Mouse (Mus musculus): ENCODE measurements around the gene Tor1aip1. TPM values are rescaled to one million over a fixed set of nuclear protein-coding genes. Genes with fewer than 3 reads are reported as not detected.

The Tor1aip1 gene
- 8.6 and 14.6 TPM in 2 replicates for polyA plus RNA-seq (2012; rRNA removed)

DNA sequence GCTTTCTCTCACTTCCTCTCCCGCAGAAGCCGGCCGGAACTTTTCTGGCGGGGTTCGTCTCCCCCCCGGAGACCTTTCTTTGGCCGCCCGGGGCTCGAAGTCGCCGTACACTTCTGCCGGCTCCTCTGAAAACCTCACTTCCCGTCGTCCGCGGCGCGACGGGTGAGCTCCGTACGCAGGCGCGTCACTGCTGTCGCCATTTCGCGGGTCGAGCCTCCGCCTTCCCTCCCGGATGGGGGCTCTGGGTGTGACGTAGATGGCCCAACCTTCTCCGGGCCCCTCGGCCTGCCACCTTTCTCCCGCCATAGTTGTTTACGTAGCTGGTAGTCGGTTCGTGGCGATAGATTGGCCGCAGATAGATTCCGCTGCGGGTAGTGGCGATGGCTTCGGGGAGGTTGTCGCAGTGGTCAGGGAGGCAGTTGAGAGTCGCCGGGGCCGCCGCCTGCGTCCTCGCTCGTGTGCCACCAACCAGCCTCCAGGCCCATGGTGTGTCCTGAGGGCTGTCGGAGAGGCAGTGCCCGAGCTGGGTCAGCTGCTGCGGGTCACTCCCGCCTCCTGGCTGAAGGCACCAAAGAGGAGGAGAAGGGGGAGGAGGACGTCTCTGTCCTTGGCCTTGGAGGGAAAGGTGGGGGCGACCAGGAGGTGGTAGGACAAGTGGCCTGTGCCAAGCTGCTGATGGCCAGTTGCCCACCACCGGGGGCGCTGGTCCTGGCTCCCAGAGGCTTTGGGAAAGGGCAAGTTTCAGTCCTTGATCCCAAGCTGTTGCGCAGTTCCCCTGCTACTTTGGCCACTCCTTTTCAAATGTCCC lies at the start of gene Tor1aip1:
Tor1aip1 (minus strand) TSS at position 551 of the 808 bp plus-strand sequence.
- DNase-seq (ENCODE audit: low read depth) = peak; percentile 99
- TF ChIP-seq POLR2A (IDR thresholded peaks at IDR 0.05; ENCODE audit: borderline replicate concordance, extremely low read depth, insufficient read depth, insufficient read length, poor library complexity, severe bottlenecking) (no peak), CTCF (IDR thresholded peaks at IDR 0.05; ENCODE audit: borderline replicate concordance, extremely low read depth, insufficient read depth, insufficient read length) (peak; percentile 77)

DNA sequence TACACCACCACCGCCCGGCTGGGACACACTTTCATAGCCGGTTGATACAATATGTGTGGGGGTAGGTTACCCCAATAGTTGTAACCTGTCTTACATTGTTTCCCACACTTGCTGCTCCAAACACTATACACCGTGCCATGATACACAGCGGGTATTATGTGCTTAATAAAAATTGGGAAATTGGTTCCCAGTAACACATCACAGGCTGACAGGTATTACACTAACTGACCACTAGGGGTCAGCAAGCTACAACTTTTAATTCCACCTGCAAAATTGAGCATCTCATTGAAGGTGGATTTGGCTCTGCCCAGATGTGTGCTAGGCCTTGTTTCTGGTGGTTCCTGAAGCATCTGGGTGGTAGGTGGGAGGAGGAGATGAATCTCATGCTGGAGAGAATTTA lies 49.5 kb upstream of the Tor1aip1 start:
- TF ChIP-seq CTCF (IDR thresholded peaks at IDR 0.05; ENCODE audit: borderline replicate concordance, extremely low read depth, insufficient read depth, insufficient read length) (peak; percentile 70; the same call in 1 of the 2 replicates), POLR2A (IDR thresholded peaks at IDR 0.05; ENCODE audit: borderline replicate concordance, extremely low read depth, insufficient read depth, insufficient read length, poor library complexity, severe bottlenecking) (no peak)
- DNase-seq (ENCODE audit: low read depth) = peak; percentile 86

DNA sequence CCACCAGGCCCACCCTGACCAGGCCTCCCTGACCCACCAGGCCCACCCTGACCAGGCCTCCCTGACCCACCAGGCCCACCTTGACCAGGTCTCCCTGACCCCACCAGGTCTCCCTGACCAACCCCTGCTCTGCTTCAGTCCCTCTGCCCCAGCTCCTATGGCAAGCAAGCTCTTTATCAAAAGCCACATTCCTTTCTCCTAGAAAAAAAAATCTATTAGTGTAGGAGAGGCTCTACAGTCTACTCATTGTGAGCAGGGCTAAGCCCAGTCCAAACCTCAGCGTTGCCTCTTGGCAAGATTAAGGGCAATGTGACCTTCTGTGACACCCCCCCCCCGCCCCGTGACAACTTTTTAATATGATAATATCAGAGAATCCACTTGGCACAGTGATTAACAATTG lies 48.3 kb upstream of the Tor1aip1 start:
- no peak for DNase-seq (ENCODE audit: low read depth)
- TF ChIP-seq POLR2A (IDR thresholded peaks at IDR 0.05; ENCODE audit: borderline replicate concordance, extremely low read depth, insufficient read depth, insufficient read length, poor library complexity, severe bottlenecking) (no peak), CTCF (IDR thresholded peaks at IDR 0.05; ENCODE audit: borderline replicate concordance, extremely low read depth, insufficient read depth, insufficient read length) (no peak)

DNA sequence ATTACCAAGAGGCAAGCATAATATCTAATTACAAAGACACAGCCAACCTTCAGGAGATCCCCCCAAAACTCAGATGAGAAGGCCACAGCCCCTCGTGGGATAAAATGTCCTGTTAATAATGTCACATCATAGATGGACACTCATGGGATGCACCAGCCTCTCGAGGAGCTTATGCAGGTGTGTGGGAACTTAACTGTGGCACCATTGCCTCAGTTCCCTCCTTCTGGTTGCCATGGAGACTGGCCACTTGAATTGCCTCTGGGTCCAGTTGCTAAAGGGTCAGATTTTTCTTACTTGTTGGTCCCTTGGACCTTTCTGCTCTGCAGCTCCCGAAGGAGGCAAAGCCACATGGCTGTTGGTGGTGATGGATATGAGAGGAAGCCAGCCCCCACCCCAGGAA lies 41.4 kb upstream of the Tor1aip1 start:
- no peak for DNase-seq (ENCODE audit: low read depth)
- TF ChIP-seq POLR2A (IDR thresholded peaks at IDR 0.05; ENCODE audit: borderline replicate concordance, extremely low read depth, insufficient read depth, insufficient read length, poor library complexity, severe bottlenecking) = no peak
- TF ChIP-seq CTCF (IDR thresholded peaks at IDR 0.05; ENCODE audit: borderline replicate concordance, extremely low read depth, insufficient read depth, insufficient read length) = no peak

DNA sequence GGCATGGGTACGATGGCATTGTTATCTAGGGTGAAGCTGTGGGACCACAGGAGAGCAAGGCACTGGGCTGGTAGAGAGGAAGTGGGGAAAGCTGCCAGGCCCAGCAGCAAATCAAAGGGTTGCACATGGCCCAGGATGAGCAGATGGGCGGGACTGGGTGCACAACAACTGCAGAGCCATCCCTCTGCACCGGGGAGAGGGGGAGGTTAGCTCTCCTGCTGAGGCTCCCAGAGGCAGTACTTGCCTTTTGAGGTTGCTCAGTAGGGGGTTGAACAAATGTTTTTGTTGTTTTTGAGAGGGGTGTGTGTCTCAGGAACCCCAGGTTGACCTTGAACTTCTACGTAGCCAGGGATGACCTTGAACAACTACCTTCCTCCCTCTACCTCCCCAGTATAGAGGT lies 40.2 kb upstream of the Tor1aip1 start:
- DNase-seq (ENCODE audit: low read depth) = no peak
- TF ChIP-seq CTCF (IDR thresholded peaks at IDR 0.05; ENCODE audit: borderline replicate concordance, extremely low read depth, insufficient read depth, insufficient read length) (no peak), POLR2A (IDR thresholded peaks at IDR 0.05; ENCODE audit: borderline replicate concordance, extremely low read depth, insufficient read depth, insufficient read length, poor library complexity, severe bottlenecking) (no peak)

DNA sequence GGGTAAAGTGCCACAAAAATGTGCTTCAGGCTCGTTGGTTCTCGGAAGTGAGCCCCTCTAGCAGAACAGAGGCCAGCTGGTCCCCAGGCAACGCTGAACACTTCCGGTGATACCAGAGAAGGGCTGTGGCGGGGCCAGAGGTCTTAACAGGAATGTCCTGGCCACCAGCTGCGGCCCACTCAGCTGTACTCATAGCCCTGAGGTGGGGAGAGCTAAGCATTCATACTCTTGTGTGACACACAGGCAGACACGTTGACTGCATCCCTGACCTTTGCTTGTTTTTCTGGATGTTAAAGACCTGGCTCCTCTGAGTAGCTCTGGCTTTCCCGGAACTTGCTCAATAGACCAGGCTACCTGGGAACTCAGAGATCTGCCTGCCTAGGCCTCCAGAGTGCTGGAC lies 38.3 kb upstream of the Tor1aip1 start:
- DNase-seq (ENCODE audit: low read depth) = no peak
- TF ChIP-seq POLR2A (IDR thresholded peaks at IDR 0.05; ENCODE audit: borderline replicate concordance, extremely low read depth, insufficient read depth, insufficient read length, poor library complexity, severe bottlenecking) (no peak), CTCF (IDR thresholded peaks at IDR 0.05; ENCODE audit: borderline replicate concordance, extremely low read depth, insufficient read depth, insufficient read length) (no peak)

DNA sequence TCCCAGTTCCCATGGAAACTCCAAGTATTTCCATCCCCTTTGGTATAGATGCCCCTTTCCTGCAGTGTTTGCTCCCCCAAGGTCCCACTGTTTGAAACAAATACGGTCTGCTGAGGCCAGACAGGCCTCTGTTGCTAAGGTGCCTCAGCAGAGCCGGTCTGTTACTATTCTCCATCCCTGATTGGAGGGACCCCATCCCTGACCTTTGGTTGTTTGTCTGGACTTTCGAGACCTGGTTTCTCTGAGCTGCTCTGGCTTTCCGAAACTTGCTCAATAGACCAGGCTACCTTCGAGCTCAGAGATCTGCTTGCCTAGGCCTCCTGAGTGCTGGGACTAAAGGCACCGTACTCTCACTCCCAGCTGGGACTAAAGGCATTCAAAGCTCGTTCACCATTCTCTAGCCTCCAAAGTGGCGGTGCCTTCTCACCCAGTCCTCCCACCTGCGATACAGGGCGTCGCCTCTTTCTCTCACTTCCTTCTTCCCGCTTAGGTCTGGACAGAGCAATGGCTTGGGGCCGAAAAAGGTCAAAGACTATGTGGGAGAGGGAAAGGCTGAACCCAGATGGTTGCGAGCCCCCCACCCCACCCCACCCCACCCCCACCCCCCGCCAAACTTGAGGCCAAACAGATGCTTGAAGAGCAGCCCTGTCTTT lies 37.0 kb upstream of the Tor1aip1 start:
- no peak for DNase-seq (ENCODE audit: low read depth)
- TF ChIP-seq CTCF (IDR thresholded peaks at IDR 0.05; ENCODE audit: borderline replicate concordance, extremely low read depth, insufficient read depth, insufficient read length) = no peak
- no peak for TF ChIP-seq POLR2A (IDR thresholded peaks at IDR 0.05; ENCODE audit: borderline replicate concordance, extremely low read depth, insufficient read depth, insufficient read length, poor library complexity, severe bottlenecking)

DNA sequence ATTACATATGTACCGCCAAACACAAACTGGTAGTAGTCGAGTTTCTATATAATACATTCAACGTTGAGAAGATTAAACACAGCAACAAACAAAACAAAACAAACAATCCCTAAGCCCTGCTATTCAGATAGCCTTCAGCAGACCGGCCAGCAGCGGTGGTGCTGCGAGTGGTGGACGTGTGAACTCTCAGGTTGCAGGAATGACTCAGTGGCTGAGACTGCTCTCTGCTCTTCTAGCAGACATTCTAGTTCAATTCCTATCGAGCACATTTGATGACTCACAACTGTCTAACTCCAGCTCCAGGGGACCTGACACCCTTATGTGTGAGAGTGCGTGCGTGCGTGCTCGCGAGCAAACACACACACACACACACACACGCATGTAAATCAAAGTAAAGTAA lies 33.8 kb upstream of the Tor1aip1 start:
- no peak for DNase-seq (ENCODE audit: low read depth)
- TF ChIP-seq POLR2A (IDR thresholded peaks at IDR 0.05; ENCODE audit: borderline replicate concordance, extremely low read depth, insufficient read depth, insufficient read length, poor library complexity, severe bottlenecking) (no peak), CTCF (IDR thresholded peaks at IDR 0.05; ENCODE audit: borderline replicate concordance, extremely low read depth, insufficient read depth, insufficient read length) (no peak)

DNA sequence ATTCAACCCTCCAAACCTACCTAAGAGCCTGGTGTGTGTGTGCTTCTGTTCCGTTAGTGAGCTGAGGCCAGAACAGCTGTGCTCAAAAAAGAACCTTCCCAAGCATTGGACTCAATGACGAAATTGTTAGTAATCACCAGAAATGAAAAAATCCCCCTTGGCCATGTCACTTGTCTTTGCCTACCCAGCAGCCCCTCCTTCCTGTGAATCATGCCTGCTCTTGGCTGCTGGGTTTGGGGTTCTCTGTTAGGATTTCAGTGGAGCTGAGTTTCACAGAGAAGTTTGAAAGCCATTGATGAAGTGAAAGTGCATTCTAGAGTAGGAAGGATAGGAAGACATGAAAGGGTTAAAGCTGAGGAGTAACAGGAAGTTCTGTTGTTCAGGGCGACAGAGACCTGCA lies 29.9 kb upstream of the Tor1aip1 start:
- no peak for DNase-seq (ENCODE audit: low read depth)
- TF ChIP-seq CTCF (IDR thresholded peaks at IDR 0.05; ENCODE audit: borderline replicate concordance, extremely low read depth, insufficient read depth, insufficient read length) = no peak

DNA sequence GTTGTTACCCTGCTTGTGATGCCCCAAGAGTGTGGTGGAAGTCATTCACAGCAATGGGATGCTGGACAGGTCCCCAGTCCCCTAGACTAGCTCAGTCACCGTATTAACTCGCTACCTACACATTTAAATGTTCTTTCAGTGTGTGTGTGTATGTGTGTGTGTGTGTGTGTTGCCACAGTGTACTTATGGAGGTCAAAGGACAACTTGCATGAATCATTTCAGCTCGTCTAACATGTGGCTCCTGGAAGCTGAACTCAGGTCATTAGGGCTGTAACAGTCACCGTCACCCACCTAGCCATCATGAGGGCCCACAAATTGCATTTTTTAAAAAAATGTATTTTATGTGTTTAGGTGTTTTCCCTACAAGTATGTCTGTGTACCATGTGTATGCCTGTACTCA lies 25.9 kb upstream of the Tor1aip1 start:
- no peak for DNase-seq (ENCODE audit: low read depth)
- TF ChIP-seq CTCF (IDR thresholded peaks at IDR 0.05; ENCODE audit: borderline replicate concordance, extremely low read depth, insufficient read depth, insufficient read length) (no peak), POLR2A (IDR thresholded peaks at IDR 0.05; ENCODE audit: borderline replicate concordance, extremely low read depth, insufficient read depth, insufficient read length, poor library complexity, severe bottlenecking) (no peak)

DNA sequence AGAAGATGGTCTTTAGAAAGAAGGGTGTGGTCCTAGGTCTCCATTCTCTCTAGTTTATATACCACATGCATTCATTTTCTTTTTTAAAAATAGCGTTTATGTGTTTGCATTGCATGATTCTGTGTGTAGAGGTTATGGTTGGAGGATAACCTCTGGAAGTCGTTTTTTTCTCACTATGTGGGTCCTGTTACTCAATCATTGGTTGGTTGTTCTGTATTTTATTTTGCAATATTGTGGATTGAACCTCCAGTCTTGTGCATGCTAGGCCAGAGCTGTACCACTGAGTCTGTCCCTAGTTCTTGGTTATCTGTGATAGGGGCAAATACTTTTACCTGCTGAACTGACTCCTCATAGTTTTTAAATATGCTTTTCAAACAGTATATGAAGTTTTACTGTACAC lies 21.9 kb upstream of the Tor1aip1 start:
- no peak for TF ChIP-seq CTCF (IDR thresholded peaks at IDR 0.05; ENCODE audit: borderline replicate concordance, extremely low read depth, insufficient read depth, insufficient read length)
- TF ChIP-seq POLR2A (IDR thresholded peaks at IDR 0.05; ENCODE audit: borderline replicate concordance, extremely low read depth, insufficient read depth, insufficient read length, poor library complexity, severe bottlenecking) = no peak
- no peak for DNase-seq (ENCODE audit: low read depth)

DNA sequence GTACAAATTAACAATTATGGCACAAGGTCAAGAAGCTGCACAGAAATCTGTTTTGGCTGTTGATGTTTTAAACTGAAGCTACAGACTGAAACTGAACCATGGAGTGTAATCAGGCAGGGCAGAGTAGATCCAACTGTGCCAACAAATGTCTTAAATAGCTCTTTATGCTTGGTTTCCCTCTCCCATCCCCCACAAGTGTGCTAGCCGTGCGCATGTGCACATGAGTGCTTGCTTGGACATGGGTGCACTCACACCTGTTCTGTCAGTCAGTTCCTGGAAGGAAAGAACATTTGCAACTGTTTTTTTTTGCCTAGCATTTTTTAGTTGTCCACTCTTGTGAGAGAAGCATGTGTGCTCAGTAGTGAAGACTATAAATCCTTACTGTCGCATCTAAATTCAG lies 10.4 kb upstream of the Tor1aip1 start:
- peak; percentile 31 for DNase-seq (ENCODE audit: low read depth)
- TF ChIP-seq POLR2A (IDR thresholded peaks at IDR 0.05; ENCODE audit: borderline replicate concordance, extremely low read depth, insufficient read depth, insufficient read length, poor library complexity, severe bottlenecking) (no peak), CTCF (IDR thresholded peaks at IDR 0.05; ENCODE audit: borderline replicate concordance, extremely low read depth, insufficient read depth, insufficient read length) (no peak)

Measured in brain, embryonic 14.5 days (tissue).